Mouse (Mus musculus): ENCODE data around the gene Nufip2.
"Not testable (repeated sequence)": the region's sequence is repeated elsewhere in the genome, so short reads cannot be mapped to it uniquely, and the experiment has no call there.

Gene Nufip2

GRCm38 (mm10) chr11:77709039-77709438 lies 23.1 kb downstream of the Nufip2 start:
- no peak for DNase-seq (ENCODE audit: extremely low read depth, low read depth, low spot score)

GRCm38 (mm10) chr11:77713736-77714135 lies 27.8 kb downstream of the Nufip2 start:
- DNase-seq (ENCODE audit: extremely low read depth, low read depth, low spot score): no peak

- DNase-seq (ENCODE audit: extremely low read depth, low read depth, low spot score): no peak
Observed at GRCm38 (mm10) chr11:77719055-77719454, 33.1 kb downstream of the Nufip2 start.

GRCm38 (mm10) chr11:77721389-77721788 lies 35.4 kb downstream of the Nufip2 start:
- DNase-seq (ENCODE audit: extremely low read depth, low read depth, low spot score): no peak

GRCm38 (mm10) chr11:77724766-77725165 lies 38.8 kb downstream of the Nufip2 start:
- no peak for DNase-seq (ENCODE audit: extremely low read depth, low read depth, low spot score)

GRCm38 (mm10) chr11:77725183-77725582 lies 39.2 kb downstream of the Nufip2 start, which contains the start of gene Cryba1:
Gene Cryba1, minus strand, starts transcription at chr11:77725283.
- no peak for DNase-seq (ENCODE audit: extremely low read depth, low read depth, low spot score)

GRCm38 (mm10) chr11:77728587-77728986 lies 42.6 kb downstream of the Nufip2 start:
- DNase-seq (ENCODE audit: extremely low read depth, low read depth, low spot score): no peak

- no peak for DNase-seq (ENCODE audit: extremely low read depth, low read depth, low spot score)
Observed at GRCm38 (mm10) chr11:77737289-77737688, 51.3 kb downstream of the Nufip2 start.

- no peak for DNase-seq (ENCODE audit: extremely low read depth, low read depth, low spot score)
Observed at GRCm38 (mm10) chr11:77738555-77738954, 52.6 kb downstream of the Nufip2 start.

- DNase-seq (ENCODE audit: extremely low read depth, low read depth, low spot score): no peak
Observed at GRCm38 (mm10) chr11:77743966-77744365, 58.0 kb downstream of the Nufip2 start.

- no peak for DNase-seq (ENCODE audit: extremely low read depth, low read depth, low spot score)
Observed at GRCm38 (mm10) chr11:77746652-77747051, 60.7 kb downstream of the Nufip2 start.

GRCm38 (mm10) chr11:77747103-77747502 lies 61.1 kb downstream of the Nufip2 start:
- not testable (repeated sequence) for DNase-seq (ENCODE audit: extremely low read depth, low read depth, low spot score)

GRCm38 (mm10) chr11:77748996-77749395 lies 63.0 kb downstream of the Nufip2 start:
- no peak for DNase-seq (ENCODE audit: extremely low read depth, low read depth, low spot score)

GRCm38 (mm10) chr11:77752525-77752924 lies 66.6 kb downstream of the Nufip2 start:
- DNase-seq (ENCODE audit: extremely low read depth, low read depth, low spot score): no peak

- DNase-seq (ENCODE audit: extremely low read depth, low read depth, low spot score): no peak
Observed at GRCm38 (mm10) chr11:77753469-77753868, 67.5 kb downstream of the Nufip2 start.

- DNase-seq (ENCODE audit: extremely low read depth, low read depth, low spot score): no peak
Observed at GRCm38 (mm10) chr11:77760031-77760430, 74.1 kb downstream of the Nufip2 start.

- DNase-seq (ENCODE audit: extremely low read depth, low read depth, low spot score): no peak
Observed at GRCm38 (mm10) chr11:77762783-77763672, 77.1 kb downstream of the Nufip2 start, which contains the start of gene Myo18a. Gene Myo18a, plus strand, starts transcription at chr11:77763246.

- DNase-seq (ENCODE audit: extremely low read depth, low read depth, low spot score): no peak
Observed at GRCm38 (mm10) chr11:77763673-77764340, 77.9 kb downstream of the Nufip2 start.

GRCm38 (mm10) chr11:77764694-77765458 lies 78.9 kb downstream of the Nufip2 start:
- no peak for DNase-seq (ENCODE audit: extremely low read depth, low read depth, low spot score)

GRCm38 (mm10) chr11:77765459-77765777 lies 79.5 kb downstream of the Nufip2 start:
- DNase-seq (ENCODE audit: extremely low read depth, low read depth, low spot score): no peak

- no peak for DNase-seq (ENCODE audit: extremely low read depth, low read depth, low spot score)
Observed at GRCm38 (mm10) chr11:77766351-77767001, 80.5 kb downstream of the Nufip2 start.
